Mouse (Mus musculus): ENCODE measurements around the gene Rbpms2. TPM values are rescaled to one million over a fixed set of nuclear protein-coding genes. Genes with fewer than 3 reads are reported as not detected.

Rbpms2 gene
- polyA plus RNA-seq, 1 experiment: 27.7 TPM

DNA sequence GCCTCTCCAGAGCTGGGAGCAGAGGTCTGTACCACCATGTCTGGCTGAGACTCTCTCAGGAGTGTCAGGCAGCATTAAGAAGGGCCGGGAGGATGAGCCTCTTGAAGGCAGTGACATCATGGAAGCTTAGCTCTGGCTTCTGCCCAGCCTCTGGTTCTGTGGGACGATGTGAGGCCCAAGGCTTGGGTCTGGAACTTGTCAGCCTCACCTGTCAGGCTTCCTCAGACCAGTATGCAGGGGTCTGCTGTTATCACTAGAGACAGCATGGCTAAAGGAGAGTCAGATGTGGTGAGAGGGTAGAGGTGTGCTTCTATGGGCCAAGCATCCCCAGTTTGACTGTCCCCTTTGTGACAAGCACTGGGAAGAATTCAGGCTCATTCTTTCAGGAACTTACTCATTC, 16.4 kb upstream of the Rbpms2 start:
- WGBS: 69% methylated on average over 2 of the region's 2 CpGs
- DNase-seq (ENCODE audit: low read depth, low spot score): no peak

DNA sequence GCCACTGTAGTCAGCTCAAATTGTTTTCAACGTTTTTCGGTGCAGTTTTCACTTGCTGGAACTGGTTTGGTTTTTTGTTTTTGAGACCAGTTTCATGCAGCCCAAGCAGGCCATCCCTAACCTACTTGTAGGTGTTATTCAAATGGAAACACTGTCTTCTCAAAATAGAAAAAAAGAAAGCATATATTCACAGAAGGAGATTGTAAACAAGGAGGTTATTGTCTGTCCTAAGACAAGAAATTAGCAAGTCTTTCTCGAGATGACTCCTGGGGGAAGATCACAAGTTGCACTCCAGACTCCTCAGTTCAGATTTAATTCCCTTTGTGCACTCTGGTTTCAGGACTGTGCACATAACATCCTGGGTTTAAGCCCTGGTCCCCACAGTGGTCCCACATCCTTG, 10.1 kb upstream of the Rbpms2 start:
- 57% methylated on average over 3 of the region's 3 CpGs for WGBS
- DNase-seq (ENCODE audit: low read depth, low spot score): no peak

- DNase-seq (ENCODE audit: low read depth, low spot score): no peak
- 92% methylated on average over 4 of the region's 4 CpGs for WGBS
These were observed 8.3 kb upstream of the Rbpms2 start for GRCm38 (mm10) chr9:65621196-65621595.

DNA sequence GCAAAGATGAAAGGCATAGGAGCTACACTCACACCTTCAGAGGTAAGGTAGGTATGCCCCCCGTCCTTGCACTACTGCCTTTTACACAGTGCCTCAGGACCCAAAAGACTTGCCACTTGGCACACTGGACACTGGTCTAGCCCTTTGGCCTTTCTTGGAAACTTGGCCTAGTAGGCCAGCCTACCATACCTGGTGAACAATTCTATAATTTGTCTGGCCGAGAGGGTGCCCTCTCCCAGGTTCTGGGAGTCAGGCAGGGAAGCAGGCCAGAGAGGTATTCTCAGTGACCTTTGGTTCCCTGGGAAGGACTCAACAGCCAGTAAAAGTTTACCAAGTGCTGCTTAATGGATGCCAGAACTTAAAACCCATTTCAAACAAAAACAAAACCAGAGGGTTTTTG, 7.8 kb upstream of the Rbpms2 start:
- no peak for DNase-seq (ENCODE audit: low read depth, low spot score)
- WGBS: 70% methylated on average over 2 of the region's 2 CpGs

DNA sequence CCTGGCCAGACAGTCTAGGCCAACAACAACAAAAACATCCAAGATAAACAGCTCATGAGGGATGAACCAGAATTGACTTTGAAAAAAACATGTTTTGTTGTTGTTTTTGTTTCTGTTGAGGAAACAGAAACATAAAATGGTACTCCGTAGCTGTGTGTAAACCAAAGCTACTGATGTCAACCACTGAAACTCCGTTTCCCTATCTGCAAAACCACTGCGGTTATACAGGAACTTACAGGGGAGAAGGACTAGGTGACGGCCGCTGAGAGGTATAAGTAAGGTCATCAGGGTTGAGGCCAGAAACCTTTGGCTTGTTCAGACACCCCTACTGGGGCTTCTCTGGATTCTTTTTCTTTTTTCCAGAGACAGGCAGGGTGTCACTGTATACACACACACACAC, 6.6 kb upstream of the Rbpms2 start:
- WGBS: 94% methylated on average over 5 of the region's 5 CpGs
- no peak for DNase-seq (ENCODE audit: low read depth, low spot score)

GRCm38 (mm10) chr9:65624266-65624665, 5.2 kb upstream of the Rbpms2 start:
- WGBS: 57% methylated on average over 2 of the region's 2 CpGs
- DNase-seq (ENCODE audit: low read depth, low spot score): no peak

DNA sequence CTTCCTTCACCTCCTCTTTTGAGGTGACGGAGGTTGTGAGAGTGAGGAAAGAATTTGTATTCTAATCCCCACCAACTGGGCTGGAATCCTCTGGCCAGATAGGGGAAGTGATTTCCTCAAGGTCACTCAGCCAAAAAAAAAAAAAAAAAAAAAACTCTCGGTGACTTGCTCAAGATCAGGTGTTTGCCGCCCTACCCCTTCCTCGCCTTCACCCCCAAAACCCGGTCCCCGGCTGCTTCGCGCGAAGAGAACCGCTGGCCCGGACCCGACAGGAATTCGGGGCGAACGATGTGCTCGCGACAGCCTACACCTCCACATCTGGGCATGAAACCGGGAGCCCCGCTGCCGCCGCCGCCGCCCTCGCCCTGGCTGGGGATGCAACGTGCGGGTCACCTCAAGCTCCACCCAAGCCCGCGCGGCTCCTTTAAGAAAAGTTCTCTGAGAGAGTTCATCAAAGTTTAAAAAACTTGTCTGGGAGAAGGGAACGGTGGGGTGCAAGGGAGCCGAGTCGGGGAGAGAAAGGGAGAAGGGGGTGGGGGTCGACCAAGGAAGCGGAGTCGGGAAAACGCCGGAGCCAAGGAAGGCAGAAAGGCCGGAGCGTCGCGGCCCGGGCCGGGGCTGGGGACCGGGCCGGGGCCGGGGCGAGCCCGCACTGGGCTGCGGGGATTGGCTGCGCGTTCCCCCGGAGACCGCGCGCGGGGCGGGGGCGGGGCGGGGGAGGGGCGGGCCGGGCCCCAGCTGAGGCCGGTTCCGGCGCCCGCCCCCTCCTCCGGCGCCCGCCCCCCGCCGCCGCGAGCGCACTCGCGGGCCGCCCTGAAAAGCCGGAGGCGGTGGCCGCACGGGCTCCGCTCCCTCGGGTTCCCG, 551 bp downstream of the Rbpms2 start:
- 1% methylated on average over 77 of the region's 83 CpGs for WGBS
- DNase-seq (ENCODE audit: low read depth, low spot score): no peak

- 3% methylated on average over 78 of the region's 78 CpGs for WGBS
- no peak for DNase-seq (ENCODE audit: low read depth, low spot score)
These were observed 1.3 kb downstream of the Rbpms2 start for GRCm38 (mm10) chr9:65630631-65631353.

GRCm38 (mm10) chr9:65631354-65632021, 2.0 kb downstream of the Rbpms2 start:
- WGBS: 71% methylated on average over 16 of the region's 16 CpGs

DNA sequence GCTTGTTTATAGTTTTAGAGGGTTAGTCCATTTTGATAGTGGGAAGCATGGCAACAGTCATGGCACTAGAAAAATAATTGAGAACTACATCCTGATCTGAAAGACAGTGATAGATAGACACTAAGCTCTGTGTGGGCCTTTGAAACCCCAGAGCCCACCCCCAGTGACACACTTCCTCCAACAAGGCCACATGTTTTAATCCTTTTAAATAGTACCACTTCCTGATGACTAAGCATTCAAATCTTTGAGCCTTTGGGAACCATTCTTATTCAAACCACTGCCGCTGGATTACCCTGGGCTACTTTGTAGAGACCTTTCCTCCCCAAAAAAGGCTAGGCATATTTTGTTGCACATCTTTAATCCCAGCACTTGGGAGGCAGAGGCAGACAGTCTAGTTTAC, 6.3 kb downstream of the Rbpms2 start:
- WGBS: 70% methylated on average over 1 of the region's 1 CpGs
- DNase-seq (ENCODE audit: low read depth, low spot score): no peak

More at GRCm38 (mm10) chr9:65631354-65632021, 2.0 kb downstream of the Rbpms2 start:
- no peak for DNase-seq (ENCODE audit: low read depth, low spot score)

- 78% methylated on average over 4 of the region's 4 CpGs for WGBS
- DNase-seq (ENCODE audit: low read depth, low spot score): no peak
These were observed 7.5 kb downstream of the Rbpms2 start for GRCm38 (mm10) chr9:65636926-65637325.

DNA sequence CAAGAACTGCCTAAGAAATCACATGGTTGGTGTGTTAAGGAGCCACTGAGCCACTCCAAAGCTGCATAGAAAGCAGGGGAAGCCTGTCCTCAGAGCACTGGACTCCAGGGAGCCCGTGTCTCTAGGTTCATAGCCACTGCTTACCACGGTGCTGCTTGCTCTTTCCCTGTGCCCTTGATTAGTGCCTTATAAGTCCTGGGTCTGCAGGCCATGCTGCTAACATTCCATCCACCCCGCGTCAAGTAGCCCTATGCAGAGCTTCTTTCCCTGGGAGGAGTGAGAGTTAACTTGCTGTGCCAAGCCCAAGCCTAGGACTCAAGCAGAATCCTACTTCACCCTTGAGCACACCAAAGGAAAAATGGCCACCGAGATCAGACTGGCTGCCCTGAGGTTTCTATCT, 9.6 kb downstream of the Rbpms2 start:
- WGBS: 68% methylated on average over 5 of the region's 5 CpGs

DNA sequence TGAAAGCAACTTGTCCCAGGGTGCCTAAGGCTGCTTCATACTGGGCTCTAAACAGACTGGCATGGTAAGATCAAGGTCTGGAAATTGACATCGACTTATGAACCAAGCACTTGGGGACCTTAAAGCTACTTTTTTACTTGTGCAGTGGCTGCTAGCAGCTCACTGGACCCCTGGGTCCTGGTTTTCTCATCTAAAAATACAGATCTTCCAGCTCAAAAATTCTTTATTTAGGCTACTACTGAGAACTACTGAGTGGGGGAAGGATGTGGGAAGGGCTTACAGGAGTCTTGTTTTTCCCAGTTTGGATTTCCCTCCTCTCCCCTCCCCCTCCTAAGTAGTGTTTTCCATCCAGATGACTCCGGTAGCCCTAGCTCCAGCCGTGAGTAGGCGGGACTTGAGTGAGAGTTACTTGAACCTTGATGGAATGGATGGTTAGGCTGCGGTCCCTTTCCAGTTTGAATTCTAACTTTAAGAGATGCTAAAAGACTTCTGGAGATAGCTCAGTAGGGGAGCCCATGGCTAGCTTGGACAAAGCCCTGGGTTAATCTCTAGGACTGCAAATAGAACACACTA, 11.5 kb downstream of the Rbpms2 start:
- WGBS: 59% methylated on average over 5 of the region's 5 CpGs

More for the DNA sequence above, 9.6 kb downstream of the Rbpms2 start:
- DNase-seq (ENCODE audit: low read depth, low spot score): no peak

GRCm38 (mm10) chr9:65641446-65642052, 12.1 kb downstream of the Rbpms2 start:
- WGBS: 38% methylated on average over 12 of the region's 12 CpGs
- DNase-seq (ENCODE audit: low read depth, low spot score): no peak

More for the DNA sequence above, 11.5 kb downstream of the Rbpms2 start:
- no peak for DNase-seq (ENCODE audit: low read depth, low spot score)

- no peak for DNase-seq (ENCODE audit: low read depth, low spot score)
These were observed 13.1 kb downstream of the Rbpms2 start for GRCm38 (mm10) chr9:65642546-65642945.

DNA sequence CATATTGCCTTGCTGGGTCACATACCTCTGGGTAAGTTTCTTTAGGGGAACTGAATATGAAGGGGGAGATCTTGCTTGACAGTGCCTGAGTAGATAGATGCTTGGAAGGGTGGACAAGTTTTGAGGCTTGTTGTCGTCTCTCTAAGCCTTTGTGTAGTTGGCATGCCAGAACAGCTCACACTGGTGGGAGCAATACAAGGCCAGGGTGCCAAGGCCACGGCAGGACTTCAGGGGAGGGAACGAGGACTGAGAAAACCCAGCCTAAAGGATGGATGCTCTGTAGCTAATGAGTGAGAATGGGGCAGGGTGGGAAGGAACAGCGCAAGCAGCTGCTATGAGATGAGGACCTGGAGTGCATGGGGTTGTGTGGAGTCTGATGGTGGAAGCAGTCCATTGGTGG, 15.5 kb downstream of the Rbpms2 start:
- DNase-seq (ENCODE audit: low read depth, low spot score): no peak
- 85% methylated on average over 4 of the region's 4 CpGs for whole genome bisulfite sequencing

GRCm38 (mm10) chr9:65645984-65646383, 16.5 kb downstream of the Rbpms2 start:
- 53% methylated on average over 3 of the region's 3 CpGs for WGBS
- no peak for DNase-seq (ENCODE audit: low read depth, low spot score)

DNA sequence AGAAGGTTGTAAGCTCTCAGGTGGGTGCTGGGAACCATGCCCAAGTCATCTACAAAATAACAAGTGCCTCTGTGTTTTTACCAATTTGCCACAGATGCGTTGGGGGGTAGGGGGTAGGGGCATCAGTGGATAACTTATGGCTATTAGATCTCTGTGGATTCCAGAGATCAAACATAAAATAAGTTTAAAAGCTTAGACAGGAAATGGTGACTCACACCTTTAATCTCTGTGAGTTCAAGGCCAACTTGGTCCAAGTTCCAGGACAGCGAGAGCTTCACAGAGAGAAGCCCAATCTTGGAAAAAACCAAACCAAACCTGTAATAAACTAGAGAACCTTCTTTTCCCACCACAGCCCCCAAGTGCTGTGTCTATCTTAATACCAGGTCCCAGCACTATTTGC, 17.3 kb downstream of the Rbpms2 start:
- WGBS: 75% methylated on average over 2 of the region's 2 CpGs
- DNase-seq (ENCODE audit: low read depth, low spot score): no peak

GRCm38 (mm10) chr9:65648730-65649129, 19.3 kb downstream of the Rbpms2 start:
- WGBS: 86% methylated on average over 13 of the region's 13 CpGs

DNA sequence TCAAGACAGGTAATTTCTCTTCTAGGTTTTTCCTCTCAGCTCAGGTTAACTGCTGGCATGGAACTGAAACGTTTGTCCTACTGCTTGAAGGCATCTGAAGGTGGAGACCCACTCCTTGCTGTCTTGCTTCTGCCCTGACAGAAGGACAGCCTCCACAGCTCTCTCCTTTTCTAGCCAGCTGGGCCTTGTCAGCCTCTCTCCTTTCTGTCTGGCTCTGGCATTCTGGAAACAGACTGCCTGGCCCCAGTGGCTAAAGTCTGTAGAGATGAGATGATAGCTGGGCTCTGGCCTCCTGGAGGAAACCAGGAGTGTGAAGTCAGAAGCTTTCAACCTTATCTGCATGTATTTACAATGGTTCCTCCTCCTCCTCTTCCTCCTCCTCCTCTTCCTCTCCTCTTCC, 20.5 kb downstream of the Rbpms2 start:
- WGBS: 50% methylated on average over 1 of the region's 1 CpGs

More at GRCm38 (mm10) chr9:65648730-65649129, 19.3 kb downstream of the Rbpms2 start:
- no peak for DNase-seq (ENCODE audit: low read depth, low spot score)

More for the DNA sequence above, 20.5 kb downstream of the Rbpms2 start:
- DNase-seq (ENCODE audit: low read depth, low spot score): no peak

All from large intestine, adult 2 months (tissue).